Mouse (Mus musculus) forebrain, postnatal 0 days (tissue): Measurements from ENCODE around the gene Itfg2. TPM values are rescaled to one million over a fixed set of nuclear protein-coding genes. Genes with fewer than 3 reads are reported as not detected.

Source experiments
- ATAC-seq: fragments of 200-750 bp; cut with Nextera tagmentation; 2 replicates; pipeline ENCODE4 v1.8.0; 2017; ENCODE audit warnings: mild to moderate bottlenecking, moderate library complexity
- DNase-seq: peaks from one replicate; pipeline ENCODE4 v3.0.0-alpha.2; 2015
- H3K27ac ChIP-seq: fragments of 300-500 bp; sonication (generic); 2 replicates; pipeline ENCODE4 v1.5.1; 2014; ENCODE audit warnings: low read depth, mild to moderate bottlenecking, antibody characterized with exemption, low read length, moderate library complexity, mixed read lengths
- H3K27me3 ChIP-seq: fragments of 300-500 bp; sonication (generic); 2 replicates; pipeline ENCODE4 v1.6.1; 2014; ENCODE audit warnings: mild to moderate bottlenecking, low read length, mixed read lengths; ENCODE audit not compliant: insufficient read depth
- H3K36me3 ChIP-seq: fragments of 300-500 bp; sonication (generic); 2 replicates; pipeline ENCODE4 v1.6.1; 2014; ENCODE audit warnings: mild to moderate bottlenecking, moderate library complexity; ENCODE audit not compliant: insufficient read depth
- H3K4me1 ChIP-seq: fragments of 300-500 bp; sonication (generic); 2 replicates; pipeline ENCODE4 v1.6.1; 2014; ENCODE audit warnings: antibody characterized with exemption; ENCODE audit not compliant: insufficient read depth
- H3K4me2 ChIP-seq: fragments of 300-500 bp; sonication (generic); 2 replicates; pipeline ENCODE4 v1.6.1; 2014; ENCODE audit warnings: low read depth, mild to moderate bottlenecking, moderate library complexity
- H3K4me3 ChIP-seq: fragments of 300-500 bp; sonication (generic); 2 replicates; pipeline ENCODE4 v1.5.1; 2014; ENCODE audit warnings: low read depth, low read length, mixed read lengths
- H3K9ac ChIP-seq: fragments of 300-500 bp; sonication (generic); 2 replicates; pipeline ENCODE4 v1.6.1; 2014; ENCODE audit warnings: mild to moderate bottlenecking
- H3K9me3 ChIP-seq: fragments of 300-500 bp; sonication (generic); 2 replicates; pipeline ENCODE4 v1.6.1; 2016; ENCODE audit warnings: low read length
- CTCF ChIP-seq: sonication (generic); IDR thresholded peaks from 2 replicates; pipeline ENCODE4 v1.5.1; 2016; ENCODE audit warnings: antibody characterized with exemption, control low read depth, low read depth
- WGBS: fragments of 180-500 bp; shearing (Covaris S2); extraction: QIAGEN DNeasy Blood & Tissue Kit; methylation state at CpG from one replicate; pipeline ENCODE4 v1.1.7; 2014; 5-methylcytosine and 5-hydroxymethylcytosine counted together
- polyA plus RNA-seq: library from polyadenylated mRNA; unstranded; fragments of >200 nt; fragmentation: Nextera tagmentation; extraction: Ambion mirVana; gene quantifications from 2 replicates; pipeline ENCODE4 v1.2.1, GENCODE M21; 2015
- total RNA-seq: library from RNA; depleted of rRNA; stranded (reverse); fragments of >200 nt; gene quantifications from 2 replicates; pipeline ENCODE4 v1.2.3, GENCODE M21; 2014

The Itfg2 gene
- total and polyA plus RNA-seq, 2 experiments from 2014 or later = 33.7 to 57.6 TPM

DNA sequence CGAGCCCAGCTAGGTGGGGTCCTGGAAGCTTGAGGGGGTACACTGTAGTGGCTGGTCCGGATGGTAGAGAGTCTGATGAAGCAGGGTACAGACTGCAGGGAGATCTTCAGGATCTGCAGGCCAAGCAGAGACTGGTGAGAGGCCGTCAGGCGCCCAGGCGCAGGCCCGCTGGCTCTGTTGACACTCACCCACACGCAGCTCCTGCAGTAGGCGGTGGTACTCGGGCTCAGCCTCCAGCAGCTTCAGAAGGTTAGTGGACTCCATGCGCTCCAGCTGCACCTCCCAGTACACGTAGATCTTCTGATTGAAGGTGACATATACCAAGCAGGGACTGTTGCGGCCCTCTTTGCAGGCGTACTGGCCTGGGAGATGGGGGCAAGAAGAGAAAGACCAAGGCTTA lies 14.4 kb downstream of the Itfg2 start:
- H3K4me2 ChIP-seq = no peak overlapping the region
- H3K4me3 ChIP-seq = no peak overlapping the region
- no peaks in the 10 kb centered on the region for H3K4me1 ChIP-seq
- H3K27me3 ChIP-seq = no peaks in the 10 kb centered on the region
- no peak for DNase-seq
- no peak overlapping the region for H3K27ac ChIP-seq
- no peak for ATAC-seq
- H3K9ac ChIP-seq = no peak overlapping the region
- WGBS = 95% methylated on average over 13 of the region's 13 CpGs
- TF ChIP-seq CTCF = no peak
- H3K9me3 ChIP-seq = no peaks in the 10 kb centered on the region
- H3K36me3 ChIP-seq = peaks cover 49% of the 10 kb centered on the region

- H3K4me3 ChIP-seq = no peak overlapping the region
- 91% methylated on average over 7 of the region's 7 CpGs for WGBS
- H3K9ac ChIP-seq = no peak overlapping the region
- ATAC-seq = no peak
- peaks cover 53% of the 10 kb centered on the region for H3K36me3 ChIP-seq
- no peaks in the 10 kb centered on the region for H3K9me3 ChIP-seq
- no peak overlapping the region for H3K4me2 ChIP-seq
- no peaks in the 10 kb centered on the region for H3K4me1 ChIP-seq
- no peaks in the 10 kb centered on the region for H3K27me3 ChIP-seq
- TF ChIP-seq CTCF = no peak
- no peak overlapping the region for H3K27ac ChIP-seq
- DNase-seq = no peak
Measured at GRCm38 (mm10) chr6:128408544-128409125, 16.1 kb downstream of the Itfg2 start.

- no peak for DNase-seq
- 45% methylated on average over 5 of the region's 5 CpGs for WGBS
- Histone ChIP-seq H3K4me1 (0 out of 2 replicates have a peak, but pooled peaks cover 5% of the 10 kb centered on the region), H3K4me3 (no peak overlapping the region), H3K36me3 (peaks cover 28% of the 10 kb centered on the region), H3K9me3 (no peaks in the 10 kb centered on the region), H3K9ac (no peak overlapping the region), H3K27me3 (no peaks in the 10 kb centered on the region), H3K4me2 (no peak overlapping the region), H3K27ac (no peak overlapping the region)
- ATAC-seq = peak; percentile 16; the same call in 1 of the 2 replicates
- TF ChIP-seq CTCF = no peak
Measured at GRCm38 (mm10) chr6:128404708-128405107, 20.0 kb downstream of the Itfg2 start.

DNA sequence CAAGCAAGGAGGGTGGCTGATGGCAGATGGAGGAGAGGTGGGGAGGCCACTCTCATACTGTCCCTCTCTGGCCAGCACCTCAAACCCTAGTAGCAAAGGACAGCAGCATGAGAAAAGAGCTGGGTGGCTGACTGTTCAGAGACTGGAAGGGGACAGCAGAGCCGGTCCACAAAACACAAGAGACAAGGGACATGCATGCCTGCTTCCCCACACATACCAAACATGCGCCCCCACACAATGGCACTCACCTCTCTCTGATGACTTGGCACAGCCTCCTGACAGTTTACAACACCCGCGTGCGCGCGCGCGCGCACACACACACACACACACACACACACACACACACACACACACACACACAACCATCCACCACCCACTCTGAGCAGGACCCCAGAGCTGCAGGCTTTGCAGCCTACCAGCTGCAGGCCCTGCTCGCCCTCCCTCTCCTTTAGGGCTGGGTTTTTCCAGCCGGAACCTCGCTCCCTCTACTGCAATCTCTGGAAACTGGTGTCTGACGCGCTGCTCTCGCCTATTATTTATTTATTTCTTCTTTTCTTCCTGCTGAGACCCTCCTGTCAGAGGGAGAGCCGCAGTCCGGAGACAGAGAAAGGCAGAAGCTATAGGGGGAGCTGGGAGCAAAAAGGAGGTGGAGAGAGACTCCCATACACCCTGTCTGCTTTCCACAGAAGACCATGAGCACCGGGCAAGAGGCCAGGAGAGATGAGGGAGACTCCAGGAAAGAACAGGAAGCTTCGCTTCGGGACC lies 25.1 kb downstream of the Itfg2 start:
- Histone ChIP-seq H3K4me3 (peak overlapping the region; percentile 29), H3K27ac (peak overlapping the region; percentile 48), H3K27me3 (no peaks in the 10 kb centered on the region), H3K9me3 (no peaks in the 10 kb centered on the region), H3K4me1 (0 out of 2 replicates have a peak, but pooled peaks cover 5% of the 10 kb centered on the region), H3K9ac (peak overlapping the region; percentile 46), H3K36me3 (no peaks in the 10 kb centered on the region), H3K4me2 (peak overlapping the region; percentile 49)
- no peak; the same call in 1 of the 2 replicates for TF ChIP-seq CTCF
- ATAC-seq = peak; percentile 96
- WGBS = 36% methylated on average over 21 of the region's 21 CpGs
- DNase-seq = peak; percentile 77

DNA sequence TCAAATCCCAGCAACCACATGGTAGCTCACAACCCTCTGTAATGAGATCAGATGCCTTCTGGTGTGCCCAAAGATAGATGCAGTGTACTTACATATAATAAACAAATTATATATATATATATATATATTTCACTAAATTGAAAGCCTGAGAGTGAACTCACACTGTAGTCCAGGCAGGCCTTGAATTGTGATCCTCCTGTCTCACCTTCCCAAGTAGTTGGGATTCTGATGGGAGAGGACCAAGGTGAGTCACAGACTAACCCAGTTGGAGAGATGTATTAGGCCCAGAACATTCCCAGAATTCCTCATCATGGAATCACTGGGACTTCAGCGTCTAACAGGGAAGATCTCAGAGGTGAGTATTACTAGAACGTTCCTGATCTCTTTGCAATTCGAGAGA lies 25.7 kb downstream of the Itfg2 start, which contains the start of gene Nrip2:
Gene Nrip2 (plus strand): TSS at position 301 of the 400 bp plus-strand sequence.
- peak within 1 kb of the TSS; percentile 49 for H3K4me2 ChIP-seq
- peak within 1 kb of the TSS; percentile 46 for H3K9ac ChIP-seq
- 82% methylated on average over 3 of the region's 3 CpGs for WGBS
- no peak for DNase-seq
- no peaks in the 10 kb centered on the region for H3K36me3 ChIP-seq
- no peaks in the 10 kb centered on the region for H3K9me3 ChIP-seq
- no peak for ATAC-seq
- 0 out of 2 replicates have a peak, but pooled peaks cover 5% of the 10 kb centered on the region for H3K4me1 ChIP-seq
- TF ChIP-seq CTCF = no peak
- H3K27ac ChIP-seq = peak within 1 kb of the TSS; percentile 48
- no peaks in the 10 kb centered on the region for H3K27me3 ChIP-seq
- H3K4me3 ChIP-seq = peak within 1 kb of the TSS; percentile 29

DNA sequence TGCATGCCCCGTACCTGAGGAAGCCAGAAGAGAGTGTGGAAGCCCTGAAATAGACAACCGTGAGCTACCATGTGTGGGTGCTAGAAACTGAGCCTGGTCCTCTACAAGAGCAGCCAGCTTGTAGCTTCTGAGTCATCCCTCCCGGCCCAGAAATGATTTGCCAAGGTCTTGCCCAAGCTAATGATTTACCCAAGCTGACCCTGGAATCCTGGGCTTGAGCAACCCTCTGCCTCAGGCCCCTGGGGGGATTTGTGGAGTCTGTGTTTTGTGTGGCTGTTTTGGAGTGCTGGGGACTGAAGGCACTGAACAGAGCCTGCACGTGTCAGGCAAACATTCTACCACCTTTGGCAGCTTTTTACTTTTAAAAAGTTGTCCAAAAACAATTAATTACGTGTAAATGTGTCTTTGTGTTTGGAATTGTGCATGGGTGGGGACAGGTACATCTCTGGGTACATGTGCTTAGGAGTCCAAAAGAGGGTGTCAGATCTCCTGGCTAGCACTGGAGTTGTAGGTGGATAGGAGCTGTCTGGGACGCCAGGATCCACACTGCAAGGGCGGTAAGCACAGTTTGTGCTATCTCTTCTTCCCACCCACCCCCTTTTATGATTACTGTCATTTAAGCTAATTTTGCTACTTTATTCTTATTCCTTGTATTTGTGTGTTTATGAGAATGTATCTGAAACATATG lies 27.0 kb downstream of the Itfg2 start:
- no peak for TF ChIP-seq CTCF
- no peak for DNase-seq
- Histone ChIP-seq H3K9ac (no peak overlapping the region), H3K36me3 (no peaks in the 10 kb centered on the region), H3K4me1 (0 out of 2 replicates have a peak, but pooled peaks cover 5% of the 10 kb centered on the region), H3K27ac (no peak overlapping the region), H3K4me2 (no peak overlapping the region), H3K4me3 (no peak overlapping the region), H3K27me3 (no peaks in the 10 kb centered on the region), H3K9me3 (no peaks in the 10 kb centered on the region)
- 80% methylated on average over 7 of the region's 7 CpGs for WGBS
- ATAC-seq = no peak
